Mouse (Mus musculus): Measurements from ENCODE around the gene Rft1. TPM values are rescaled to one million over a fixed set of nuclear protein-coding genes. Genes with fewer than 3 reads are reported as not detected.
A peak's percentile ranks its signal among the peaks of the same experiment; 100 is the strongest.

Gene Rft1
- polyA plus RNA-seq, 1 experiment, result 20.5 TPM

- H3K4me1 ChIP-seq (ENCODE audit: control insufficient read depth, insufficient read depth, low read length), result peaks cover 60% of the 10 kb centered on the region
- TF ChIP-seq POLR2A (IDR thresholded peaks at IDR 0.05; ENCODE audit: borderline replicate concordance, low read depth, low read length) (no peak), CTCF (IDR thresholded peaks at IDR 0.05; ENCODE audit: low read depth, low read length) (no peak)
Observed at GRCm38 (mm10) chr14:30628235-30628634, 25.9 kb upstream of the Rft1 start.

GRCm38 (mm10) chr14:30629839-30630238, 24.3 kb upstream of the Rft1 start:
- Histone ChIP-seq H3K4me3 (ENCODE audit: insufficient read depth, low read length) (no peak overlapping the region), H3K4me1 (ENCODE audit: control insufficient read depth, insufficient read depth, low read length) (peaks cover 71% of the 10 kb centered on the region), H3K27ac (ENCODE audit: insufficient read depth, low read depth, low read length) (peak overlapping the region; percentile 93)
- TF ChIP-seq POLR2A (IDR thresholded peaks at IDR 0.05; ENCODE audit: borderline replicate concordance, low read depth, low read length) (no peak), CTCF (IDR thresholded peaks at IDR 0.05; ENCODE audit: low read depth, low read length) (no peak)

More at GRCm38 (mm10) chr14:30628235-30628634, 25.9 kb upstream of the Rft1 start:
- H3K4me3 ChIP-seq (ENCODE audit: insufficient read depth, low read length), result no peak overlapping the region
- peak overlapping the region; percentile 5; the same call in 1 of the 2 replicates for H3K27ac ChIP-seq (ENCODE audit: insufficient read depth, low read depth, low read length)

GRCm38 (mm10) chr14:30630811-30631576, 23.2 kb upstream of the Rft1 start:
- no peak overlapping the region for H3K4me3 ChIP-seq (ENCODE audit: insufficient read depth, low read length)
- H3K27ac ChIP-seq (ENCODE audit: insufficient read depth, low read depth, low read length), result peak overlapping the region; percentile 93
- TF ChIP-seq CTCF (IDR thresholded peaks at IDR 0.05; ENCODE audit: low read depth, low read length), result no peak
- no peak for TF ChIP-seq POLR2A (IDR thresholded peaks at IDR 0.05; ENCODE audit: borderline replicate concordance, low read depth, low read length)
- H3K4me1 ChIP-seq (ENCODE audit: control insufficient read depth, insufficient read depth, low read length), result peaks cover 82% of the 10 kb centered on the region

- no peak overlapping the region for H3K4me3 ChIP-seq (ENCODE audit: insufficient read depth, low read length)
- TF ChIP-seq POLR2A (IDR thresholded peaks at IDR 0.05; ENCODE audit: borderline replicate concordance, low read depth, low read length) (no peak), CTCF (IDR thresholded peaks at IDR 0.05; ENCODE audit: low read depth, low read length) (no peak)
- H3K27ac ChIP-seq (ENCODE audit: insufficient read depth, low read depth, low read length), result peak overlapping the region; percentile 93
- H3K4me1 ChIP-seq (ENCODE audit: control insufficient read depth, insufficient read depth, low read length), result peaks cover 86% of the 10 kb centered on the region
Observed at GRCm38 (mm10) chr14:30631834-30632233, 22.3 kb upstream of the Rft1 start.

- TF ChIP-seq POLR2A (IDR thresholded peaks at IDR 0.05; ENCODE audit: borderline replicate concordance, low read depth, low read length) (no peak), CTCF (IDR thresholded peaks at IDR 0.05; ENCODE audit: low read depth, low read length) (no peak)
- no peak overlapping the region for H3K4me3 ChIP-seq (ENCODE audit: insufficient read depth, low read length)
- H3K4me1 ChIP-seq (ENCODE audit: control insufficient read depth, insufficient read depth, low read length), result peaks cover 83% of the 10 kb centered on the region
- H3K27ac ChIP-seq (ENCODE audit: insufficient read depth, low read depth, low read length), result no peak overlapping the region
Observed at GRCm38 (mm10) chr14:30633708-30634107, 20.5 kb upstream of the Rft1 start.

- Histone ChIP-seq H3K27ac (ENCODE audit: insufficient read depth, low read depth, low read length) (no peak overlapping the region; the same call in 1 of the 2 replicates), H3K4me1 (ENCODE audit: control insufficient read depth, insufficient read depth, low read length) (peaks cover 75% of the 10 kb centered on the region), H3K4me3 (ENCODE audit: insufficient read depth, low read length) (no peak overlapping the region)
- no peak for TF ChIP-seq CTCF (IDR thresholded peaks at IDR 0.05; ENCODE audit: low read depth, low read length)
- no peak for TF ChIP-seq POLR2A (IDR thresholded peaks at IDR 0.05; ENCODE audit: borderline replicate concordance, low read depth, low read length)
Observed at GRCm38 (mm10) chr14:30634418-30634817, 19.7 kb upstream of the Rft1 start.

GRCm38 (mm10) chr14:30635219-30635910, 18.8 kb upstream of the Rft1 start:
- Histone ChIP-seq H3K27ac (ENCODE audit: insufficient read depth, low read depth, low read length) (peak overlapping the region; percentile 65), H3K4me3 (ENCODE audit: insufficient read depth, low read length) (no peak overlapping the region), H3K4me1 (ENCODE audit: control insufficient read depth, insufficient read depth, low read length) (peaks cover 71% of the 10 kb centered on the region)
- TF ChIP-seq POLR2A (IDR thresholded peaks at IDR 0.05; ENCODE audit: borderline replicate concordance, low read depth, low read length), result no peak
- TF ChIP-seq CTCF (IDR thresholded peaks at IDR 0.05; ENCODE audit: low read depth, low read length), result no peak

GRCm38 (mm10) chr14:30636499-30636898, 17.7 kb upstream of the Rft1 start:
- H3K4me1 ChIP-seq (ENCODE audit: control insufficient read depth, insufficient read depth, low read length), result peaks cover 77% of the 10 kb centered on the region
- no peak overlapping the region for H3K4me3 ChIP-seq (ENCODE audit: insufficient read depth, low read length)
- no peak overlapping the region for H3K27ac ChIP-seq (ENCODE audit: insufficient read depth, low read depth, low read length)
- TF ChIP-seq CTCF (IDR thresholded peaks at IDR 0.05; ENCODE audit: low read depth, low read length), result no peak
- no peak for TF ChIP-seq POLR2A (IDR thresholded peaks at IDR 0.05; ENCODE audit: borderline replicate concordance, low read depth, low read length)

- no peak overlapping the region for H3K4me3 ChIP-seq (ENCODE audit: insufficient read depth, low read length)
- peaks cover 76% of the 10 kb centered on the region for H3K4me1 ChIP-seq (ENCODE audit: control insufficient read depth, insufficient read depth, low read length)
- TF ChIP-seq POLR2A (IDR thresholded peaks at IDR 0.05; ENCODE audit: borderline replicate concordance, low read depth, low read length), result no peak
- no peak for TF ChIP-seq CTCF (IDR thresholded peaks at IDR 0.05; ENCODE audit: low read depth, low read length)
- no peak overlapping the region for H3K27ac ChIP-seq (ENCODE audit: insufficient read depth, low read depth, low read length)
Observed at GRCm38 (mm10) chr14:30637087-30637486, 17.1 kb upstream of the Rft1 start.

- TF ChIP-seq POLR2A (IDR thresholded peaks at IDR 0.05; ENCODE audit: borderline replicate concordance, low read depth, low read length), result no peak
- no peak for TF ChIP-seq CTCF (IDR thresholded peaks at IDR 0.05; ENCODE audit: low read depth, low read length)
- H3K27ac ChIP-seq (ENCODE audit: insufficient read depth, low read depth, low read length), result no peak overlapping the region
- peaks cover 75% of the 10 kb centered on the region for H3K4me1 ChIP-seq (ENCODE audit: control insufficient read depth, insufficient read depth, low read length)
- no peak overlapping the region for H3K4me3 ChIP-seq (ENCODE audit: insufficient read depth, low read length)
Observed at GRCm38 (mm10) chr14:30638009-30638408, 16.2 kb upstream of the Rft1 start.
